In the genomic region with DNA sequence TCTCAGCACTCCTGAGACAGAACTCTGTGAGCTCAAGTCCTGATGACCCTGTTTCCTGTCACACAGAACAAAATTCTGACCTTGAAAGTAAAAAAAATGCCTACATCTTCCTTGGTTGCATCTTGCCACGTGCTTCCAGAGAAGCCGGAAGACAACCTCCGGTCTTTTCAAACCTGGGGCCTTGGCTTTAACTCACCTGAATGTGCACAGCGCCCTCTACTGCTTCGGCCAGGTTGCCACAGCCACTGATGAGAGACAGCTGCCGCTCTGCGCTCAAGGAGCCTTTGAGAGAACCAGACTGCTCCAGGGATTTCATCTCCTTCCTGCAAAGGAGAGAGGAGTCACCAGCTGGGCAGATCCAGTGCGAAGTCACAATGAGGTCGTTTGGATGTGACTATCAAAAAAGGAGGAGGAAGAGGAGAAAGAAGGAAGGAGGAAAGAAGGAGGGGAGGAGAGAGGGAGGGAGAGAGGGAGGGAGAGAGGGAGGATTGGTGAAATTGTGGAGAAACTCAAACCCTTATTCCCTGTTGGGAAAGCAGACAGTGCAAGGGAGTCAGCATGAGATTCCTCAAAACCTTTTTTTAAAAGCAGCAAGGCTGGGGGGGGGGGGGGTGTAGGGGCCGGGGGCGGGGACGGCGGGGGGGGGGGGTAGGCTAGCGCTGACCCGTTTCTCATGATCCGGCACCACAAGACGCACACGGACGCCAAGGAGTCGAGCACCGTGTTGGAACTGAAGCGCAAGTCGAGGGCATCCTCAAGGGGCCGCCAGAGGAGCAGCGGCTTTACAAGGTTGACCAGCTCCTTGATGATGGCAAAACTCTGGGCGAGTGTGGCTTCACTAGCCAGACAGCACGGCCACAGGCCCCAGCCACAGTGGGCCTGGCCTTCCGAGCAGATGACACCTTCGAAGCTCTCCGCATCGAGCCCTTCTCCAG, we compare ENCODE assay signal across 8 mouse cellular contexts. TPM values are rescaled to one million over a fixed set of nuclear protein-coding genes. Genes with fewer than 3 reads are reported as not detected.
A peak's percentile ranks its signal among the peaks of the same experiment; 100 is the strongest.
DNase-seq lines count a peak whose midpoint lies in the region; ATAC-seq and TF ChIP-seq lines count a peak whose summit lies in the region.

No protein-coding gene starts in this region.

- no peaks in the 10 kb centered on the region for H3K4me1 ChIP-seq in hindbrain, postnatal 0 days (ENCODE audit: insufficient read depth, low read length)

- no peaks in the 10 kb centered on the region for H3K27me3 ChIP-seq in hindbrain, postnatal 0 days (ENCODE audit: insufficient read depth, low read length)

- no peak overlapping the region for H3K9ac ChIP-seq in hindbrain, postnatal 0 days (replicated peaks; ENCODE audit: low read length)

- H3K9me3 ChIP-seq in hindbrain, postnatal 0 days (ENCODE audit: low read length) = no peaks in the 10 kb centered on the region

- 11% methylated on average over 22 of the region's 31 CpGs for WGBS in hindbrain, postnatal 0 days

- ATAC-seq in hindbrain, postnatal 0 days = peak; percentile 75
- ATAC-seq in megakaryocyte, adult 5-6 weeks (ENCODE audit: poor library complexity, severe bottlenecking) = peak; percentile 34; the same call in 1 of the 2 replicates

- H3K27ac ChIP-seq in hindbrain, postnatal 0 days = no peak overlapping the region

- peak; percentile 59 for DNase-seq in WW6 (ENCODE audit: low read depth, low spot score)
- peak; percentile 74 to 86 for DNase-seq in cerebellum, postnatal 25 days
- DNase-seq in frontal cortex, postnatal 36 days (ENCODE audit: low spot score in 2 of 2) = peak; percentile 73 to 80
- peak; percentile 90 for DNase-seq in hindbrain, postnatal 0 days (ENCODE audit: low spot score)
- peak; percentile 63 for DNase-seq in left cerebral cortex, adult 11 months (ENCODE audit: low spot score)
- DNase-seq in right cerebral cortex, postnatal 25 days = peak; percentile 66
- peak; percentile 67 to 76 for DNase-seq in urinary bladder, postnatal 4 days (ENCODE audit: low spot score in 2 of 2)

- peak; percentile 92 for TF ChIP-seq CTCF in hindbrain, postnatal 0 days (IDR thresholded peaks at IDR 0.05; ENCODE audit: low read depth)

- H3K36me3 ChIP-seq in hindbrain, postnatal 0 days (ENCODE audit: insufficient read depth, low read length) = no peaks in the 10 kb centered on the region

- peak overlapping the region; percentile 46 for H3K4me2 ChIP-seq in hindbrain, postnatal 0 days (ENCODE audit: low read depth, low read length)

- 0 out of 2 replicates have a peak overlapping the region, but pooled peaks have one; percentile 14 for H3K4me3 ChIP-seq in hindbrain, postnatal 0 days (ENCODE audit: low read length)

RNA-seq across cellular contexts. Expression of gene Cryl1, which starts 35.3 kb away (rescaled TPM):
- 13.3 and 16.0 TPM in 2 replicates for total RNA-seq in hindbrain, postnatal 0 days (2014; rRNA removed)
- 19.2 and 19.3 TPM in 2 replicates for polyA plus RNA-seq in hindbrain, postnatal 0 days (2015; fragmentation: Nextera tagmentation; extraction: Ambion mirVana)
- total RNA-seq in megakaryocyte, adult 5-6 weeks (2015) = 38.1 and 40.5 TPM in 2 replicates
- 35.8 and 36.3 TPM in 2 replicates for total RNA-seq in megakaryocyte, adult 5-6 weeks (2017)
